Mouse (Mus musculus) neural tube, embryonic 11.5 days (tissue): ENCODE results near the gene Adamts14. TPM values are rescaled to one million over a fixed set of nuclear protein-coding genes. Genes with fewer than 3 reads are reported as not detected.

ENCODE experiments used
- ATAC-seq: fragments of 200-750 bp; cut with Nextera tagmentation; 2 replicates; pipeline ENCODE4 v1.8.0; 2017; ENCODE audit warnings: moderate number of reproducible peaks, mild to moderate bottlenecking, moderate TSS enrichment, moderate library complexity; ENCODE audit not compliant: insufficient read depth, low FRiP score, low TSS enrichment
- DNase-seq: peaks from one replicate; pipeline ENCODE4 v3.0.0-alpha.2; 2015; ENCODE audit warnings: low spot score
- H3K27ac ChIP-seq: fragments of 300-500 bp; sonication (generic); 2 replicates; pipeline ENCODE4 v1.5.1; 2014; ENCODE audit warnings: low read depth, mild to moderate bottlenecking, low read length
- H3K27me3 ChIP-seq: fragments of 300-500 bp; sonication (generic); 2 replicates; pipeline ENCODE4 v1.6.1; 2014; ENCODE audit warnings: mild to moderate bottlenecking, low read length, mixed read lengths; ENCODE audit not compliant: control insufficient read depth, insufficient read depth
- H3K36me3 ChIP-seq: fragments of 300-500 bp; sonication (generic); 2 replicates; pipeline ENCODE4 v1.6.1; 2014; ENCODE audit warnings: mild to moderate bottlenecking, low read length, moderate library complexity, mixed read lengths; ENCODE audit not compliant: control insufficient read depth, insufficient read depth
- H3K4me1 ChIP-seq: fragments of 300-500 bp; sonication (generic); 2 replicates; pipeline ENCODE4 v1.6.1; 2014; ENCODE audit warnings: low read length, mixed read lengths; ENCODE audit not compliant: control insufficient read depth, insufficient read depth
- H3K4me2 ChIP-seq: fragments of 300-500 bp; sonication (generic); 2 replicates; pipeline ENCODE4 v1.6.1; 2014; ENCODE audit warnings: low read depth, mild to moderate bottlenecking, moderate library complexity
- H3K4me3 ChIP-seq: fragments of 300-500 bp; sonication (generic); 2 replicates; pipeline ENCODE4 v1.5.1; 2014; ENCODE audit warnings: low read depth, low read length
- H3K9ac ChIP-seq: fragments of 300-500 bp; sonication (generic); 2 replicates; pipeline ENCODE4 v1.6.1; 2014; ENCODE audit warnings: mild to moderate bottlenecking, low read length
- H3K9me3 ChIP-seq: fragments of 300-500 bp; sonication (generic); 2 replicates; pipeline ENCODE4 v1.6.1; 2016; ENCODE audit warnings: low read length; ENCODE audit not compliant: control insufficient read depth
- WGBS: fragments of 180-500 bp; shearing (Covaris S2); extraction: QIAGEN DNeasy Blood & Tissue Kit; methylation state at CpG from one replicate; pipeline ENCODE4 v1.1.7; 2014; 5-methylcytosine and 5-hydroxymethylcytosine counted together
- polyA plus RNA-seq: library from polyadenylated mRNA; unstranded; fragments of >200 nt; fragmentation: Nextera tagmentation; extraction: Ambion mirVana; gene quantifications from 2 replicates; pipeline ENCODE4 v1.2.1, GENCODE M21; 2014

Adamts14 gene
- polyA plus RNA-seq, 1 experiment from 2014 or later: 0.34 TPM

DNA sequence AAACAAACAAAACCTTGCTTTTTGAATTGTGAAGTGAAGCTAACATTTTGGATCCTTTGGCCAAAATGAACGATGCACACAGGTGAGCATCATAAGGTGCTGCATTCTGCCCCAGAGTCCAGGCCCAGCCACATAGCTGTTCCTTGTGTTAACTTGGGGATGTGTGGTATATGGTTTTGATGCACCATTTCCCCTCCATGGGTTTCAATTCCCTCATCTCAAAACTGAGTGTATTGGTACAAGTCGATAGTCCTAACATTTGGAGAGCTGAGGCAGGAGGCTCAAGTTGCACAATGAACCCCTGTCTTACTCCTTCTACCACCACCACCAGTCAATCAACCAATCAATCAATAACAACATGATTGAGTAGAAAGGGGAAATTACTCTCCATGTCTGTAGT, 116.8 kb downstream of the Adamts14 start:
- 85% methylated on average over 2 of the region's 2 CpGs for WGBS
- no peak overlapping the region for H3K4me3 ChIP-seq
- H3K9me3 ChIP-seq: no peaks in the 10 kb centered on the region
- ATAC-seq: no peak
- DNase-seq: no peak
- no peaks in the 10 kb centered on the region for H3K27me3 ChIP-seq
- no peak overlapping the region for H3K4me2 ChIP-seq
- H3K36me3 ChIP-seq: no peaks in the 10 kb centered on the region
- H3K4me1 ChIP-seq: no peaks in the 10 kb centered on the region
- H3K27ac ChIP-seq: no peak overlapping the region
- H3K9ac ChIP-seq: no peak overlapping the region

DNA sequence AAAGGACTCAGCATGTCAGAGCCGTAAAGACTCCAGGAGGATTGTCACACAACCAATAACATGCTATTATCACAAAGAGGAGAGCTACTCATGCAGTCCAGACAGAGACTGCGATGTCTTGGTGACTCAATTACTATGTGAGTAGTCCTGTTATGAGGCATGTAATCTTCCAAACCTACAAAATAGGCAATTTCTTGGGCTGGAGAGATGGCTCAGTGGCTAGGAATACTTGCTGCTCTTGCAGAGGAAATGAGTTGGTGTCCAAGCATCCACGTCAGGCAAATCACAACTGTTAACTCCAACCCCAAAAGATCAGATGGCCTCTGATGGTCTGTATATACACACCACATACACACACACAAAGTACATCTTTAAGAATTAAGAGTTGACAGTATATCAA, 117.6 kb downstream of the Adamts14 start:
- Histone ChIP-seq H3K4me3 (no peak overlapping the region), H3K9ac (no peak overlapping the region), H3K27me3 (no peaks in the 10 kb centered on the region), H3K36me3 (no peaks in the 10 kb centered on the region), H3K4me2 (no peak overlapping the region), H3K27ac (no peak overlapping the region), H3K4me1 (no peaks in the 10 kb centered on the region), H3K9me3 (no peaks in the 10 kb centered on the region)
- 79% methylated on average over 3 of the region's 3 CpGs for WGBS
- ATAC-seq (no peak), DNase-seq (no peak)

DNA sequence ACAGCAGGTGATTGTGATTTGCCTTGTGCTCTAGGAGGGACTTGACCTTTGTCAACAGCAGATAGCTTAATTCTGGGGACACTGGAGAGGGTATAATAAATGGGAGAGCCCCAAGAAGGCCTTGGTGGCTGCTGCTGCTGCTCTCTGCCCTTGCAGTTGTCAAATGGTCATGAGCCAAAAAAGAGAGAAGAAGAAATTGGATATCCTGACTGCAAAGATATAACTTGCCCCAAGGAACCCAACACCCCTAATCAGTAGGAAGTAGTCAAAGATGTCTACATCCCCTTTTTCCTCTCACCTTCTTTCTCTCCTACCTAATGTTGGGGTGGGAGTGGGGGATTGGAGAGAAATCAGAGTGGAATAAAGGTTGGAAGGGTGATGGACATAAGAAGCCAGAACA, 121.1 kb downstream of the Adamts14 start:
- Histone ChIP-seq H3K27ac (no peak overlapping the region), H3K9ac (no peak overlapping the region), H3K9me3 (no peaks in the 10 kb centered on the region), H3K36me3 (no peaks in the 10 kb centered on the region), H3K4me1 (no peaks in the 10 kb centered on the region), H3K27me3 (no peaks in the 10 kb centered on the region), H3K4me3 (no peak overlapping the region), H3K4me2 (no peak overlapping the region)
- ATAC-seq (no peak), DNase-seq (no peak)

DNA sequence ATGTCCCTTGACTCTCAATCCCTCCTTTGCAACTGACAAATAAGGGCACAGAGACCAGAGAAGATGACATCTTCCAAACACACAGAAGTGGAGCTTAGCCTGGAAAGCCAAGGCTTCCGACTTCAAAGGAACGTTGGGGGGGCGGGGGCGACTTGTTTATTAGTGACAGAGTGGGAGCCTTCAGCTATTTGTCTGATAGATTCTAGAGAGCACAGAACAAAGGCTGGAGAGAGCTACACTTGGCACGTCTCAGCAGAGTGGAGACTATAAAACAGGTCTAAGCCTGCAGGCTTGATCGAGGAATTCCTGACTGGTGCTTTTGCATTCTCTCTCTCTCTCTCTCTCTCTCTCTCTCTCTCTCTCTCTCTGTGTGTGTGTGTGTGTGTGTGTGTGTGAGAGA, 122.6 kb downstream of the Adamts14 start:
- Histone ChIP-seq H3K4me3 (no peak overlapping the region), H3K27me3 (no peaks in the 10 kb centered on the region), H3K4me2 (no peak overlapping the region), H3K9ac (no peak overlapping the region), H3K36me3 (no peaks in the 10 kb centered on the region), H3K4me1 (no peaks in the 10 kb centered on the region), H3K9me3 (no peaks in the 10 kb centered on the region), H3K27ac (no peak overlapping the region)
- ATAC-seq: no peak
- WGBS: 23% methylated on average over 6 of the region's 6 CpGs
- DNase-seq: no peak

DNA sequence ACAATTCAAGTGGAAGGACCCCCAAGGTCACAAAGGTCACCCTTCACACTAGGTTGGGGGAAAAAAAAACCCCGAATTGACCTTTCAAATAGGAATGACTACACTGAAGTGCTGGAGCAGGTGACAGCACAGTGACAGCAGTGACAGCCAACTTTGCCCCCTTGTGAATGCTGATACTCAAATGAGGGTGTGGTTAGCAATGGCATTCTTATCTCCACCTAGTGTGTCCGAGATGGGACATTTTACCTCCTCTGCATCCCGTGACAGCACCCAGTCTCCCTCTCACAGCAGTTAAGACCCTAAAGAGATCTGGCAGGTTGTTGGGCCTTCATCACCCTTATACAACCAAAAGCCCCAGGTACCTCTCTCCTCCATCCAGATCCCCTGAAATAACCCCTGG, 123.8 kb downstream of the Adamts14 start:
- 81% methylated on average over 3 of the region's 3 CpGs for WGBS

DNA sequence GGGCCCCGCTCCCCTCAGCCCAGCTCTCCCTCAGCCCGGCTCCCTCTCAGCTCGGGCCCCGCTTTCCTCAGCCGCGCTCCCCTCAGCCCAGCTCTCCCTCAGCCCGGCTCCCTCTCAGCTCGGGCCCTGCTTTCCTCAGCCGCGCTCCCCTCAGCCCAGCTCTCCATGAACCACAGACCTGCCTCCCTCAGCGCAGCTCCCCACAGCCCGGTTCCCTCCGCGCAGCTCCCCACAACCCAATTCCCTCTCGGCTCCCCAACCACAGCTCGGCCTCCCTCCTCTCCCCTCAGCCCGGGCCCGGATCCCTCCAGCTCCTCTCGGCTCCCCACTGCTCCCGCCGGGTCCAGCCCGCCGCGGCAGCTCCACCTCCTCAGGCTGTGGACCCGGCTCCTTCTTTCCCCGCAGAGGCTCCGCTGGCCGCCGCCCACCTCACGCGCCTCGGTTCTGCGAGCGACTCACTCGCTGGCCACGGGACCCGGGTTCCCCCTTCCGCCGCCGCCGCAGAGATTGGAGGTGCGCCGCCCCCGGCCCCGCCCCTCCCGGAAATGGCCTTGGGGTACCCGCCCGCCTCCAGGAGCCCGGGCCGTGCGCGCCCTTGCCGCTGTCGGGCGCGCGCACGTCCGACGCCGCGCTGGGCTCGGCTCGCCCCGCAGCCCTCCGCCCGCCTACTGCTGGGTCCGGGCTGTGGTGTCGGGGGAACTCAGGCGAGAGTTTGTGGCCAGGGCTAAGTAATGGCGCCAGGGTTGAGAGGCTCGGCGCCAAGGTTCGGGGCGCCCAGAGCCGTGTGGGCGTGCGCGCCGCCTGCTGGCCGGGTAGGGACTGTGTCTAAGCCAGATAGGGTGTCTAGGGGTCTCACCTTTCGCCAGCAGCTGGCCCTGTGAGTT, 125.8 kb downstream of the Adamts14 start, which contains the start of gene Sgpl1:
Gene Sgpl1 (minus strand): TSS at position 547 of the 884 bp plus-strand sequence.
- Histone ChIP-seq H3K27me3 (no peaks in the 10 kb centered on the region), H3K4me1 (0 out of 2 replicates have a peak, but pooled peaks cover 2% of the 10 kb centered on the region), H3K36me3 (no peaks in the 10 kb centered on the region), H3K4me2 (peak within 1 kb of the TSS; percentile 96), H3K9ac (peak within 1 kb of the TSS; percentile 84), H3K27ac (peak within 1 kb of the TSS; percentile 90), H3K9me3 (no peaks in the 10 kb centered on the region), H3K4me3 (peak within 1 kb of the TSS; percentile 86)
- ATAC-seq: peak; percentile 79
- under 1% methylated on average over 79 of the region's 82 CpGs for WGBS
- DNase-seq: peak; percentile 95

More for the DNA sequence above, 123.8 kb downstream of the Adamts14 start:
- no peak overlapping the region for H3K9ac ChIP-seq
- DNase-seq: no peak
- H3K27ac ChIP-seq: no peak overlapping the region
- H3K36me3 ChIP-seq: no peaks in the 10 kb centered on the region
- H3K9me3 ChIP-seq: no peaks in the 10 kb centered on the region
- H3K4me1 ChIP-seq: 0 out of 2 replicates have a peak, but pooled peaks cover 2% of the 10 kb centered on the region
- ATAC-seq: no peak
- H3K27me3 ChIP-seq: no peaks in the 10 kb centered on the region
- no peak overlapping the region for H3K4me2 ChIP-seq
- no peak overlapping the region for H3K4me3 ChIP-seq

Other genes with a start within 250 kb of the Adamts14 start
- 26.0 and 26.1 TPM in 2 replicates for gene Pcbd1, start 184.1 kb downstream of the Adamts14 start, polyA plus RNA-seq
- 95.9 and 98.0 TPM in 2 replicates for gene Sgpl1, start 125.7 kb downstream of the Adamts14 start, polyA plus RNA-seq
- gene Tbata, start 101.5 kb downstream of the Adamts14 start, polyA plus RNA-seq: not detected in 2 replicates
- not detected in 2 replicates for gene Prf1, start 24.4 kb upstream of the Adamts14 start, polyA plus RNA-seq
- gene Pald1, start 110.1 kb upstream of the Adamts14 start, polyA plus RNA-seq: 26.4 and 27.2 TPM in 2 replicates
- not detected in 2 replicates for gene Nodal, start 144.5 kb upstream of the Adamts14 start, polyA plus RNA-seq
- 27.3 and 34.8 TPM in 2 replicates for gene Eif4ebp2, start 179.2 kb upstream of the Adamts14 start, polyA plus RNA-seq
- 10.3 and 12.4 TPM in 2 replicates for gene Lrrc20, start 202.4 kb upstream of the Adamts14 start, polyA plus RNA-seq